Mouse (Mus musculus): ENCODE data around the gene Tbcd.

- TF ChIP-seq MAFK (IDR thresholded peaks at IDR 0.05; ENCODE audit: insufficient read depth, low read depth, low read length) (no peak), HCFC1 (IDR thresholded peaks at IDR 0.05; ENCODE audit: borderline replicate concordance, insufficient read depth, low read length) (no peak), CHD2 (IDR thresholded peaks at IDR 0.05; ENCODE audit: low read depth, low read length) (no peak), ZC3H11A (IDR thresholded peaks at IDR 0.05; ENCODE audit: borderline replicate concordance, low read depth, low read length) (no peak), ZNF384 (IDR thresholded peaks at IDR 0.05; ENCODE audit: low read depth, low read length) (no peak)
Observed at GRCm38 (mm10) chr11:121420379-121420778, 31.4 kb upstream of the Tbcd start.

Measured in ES-E14 (cell line).